Mouse (Mus musculus): ENCODE results near the gene Midn. TPM values are rescaled to one million over a fixed set of nuclear protein-coding genes. Genes with fewer than 3 reads are reported as not detected.

Gene Midn
- polyA plus RNA-seq, 1 experiment from 2014 or later: 78.2 TPM

DNA sequence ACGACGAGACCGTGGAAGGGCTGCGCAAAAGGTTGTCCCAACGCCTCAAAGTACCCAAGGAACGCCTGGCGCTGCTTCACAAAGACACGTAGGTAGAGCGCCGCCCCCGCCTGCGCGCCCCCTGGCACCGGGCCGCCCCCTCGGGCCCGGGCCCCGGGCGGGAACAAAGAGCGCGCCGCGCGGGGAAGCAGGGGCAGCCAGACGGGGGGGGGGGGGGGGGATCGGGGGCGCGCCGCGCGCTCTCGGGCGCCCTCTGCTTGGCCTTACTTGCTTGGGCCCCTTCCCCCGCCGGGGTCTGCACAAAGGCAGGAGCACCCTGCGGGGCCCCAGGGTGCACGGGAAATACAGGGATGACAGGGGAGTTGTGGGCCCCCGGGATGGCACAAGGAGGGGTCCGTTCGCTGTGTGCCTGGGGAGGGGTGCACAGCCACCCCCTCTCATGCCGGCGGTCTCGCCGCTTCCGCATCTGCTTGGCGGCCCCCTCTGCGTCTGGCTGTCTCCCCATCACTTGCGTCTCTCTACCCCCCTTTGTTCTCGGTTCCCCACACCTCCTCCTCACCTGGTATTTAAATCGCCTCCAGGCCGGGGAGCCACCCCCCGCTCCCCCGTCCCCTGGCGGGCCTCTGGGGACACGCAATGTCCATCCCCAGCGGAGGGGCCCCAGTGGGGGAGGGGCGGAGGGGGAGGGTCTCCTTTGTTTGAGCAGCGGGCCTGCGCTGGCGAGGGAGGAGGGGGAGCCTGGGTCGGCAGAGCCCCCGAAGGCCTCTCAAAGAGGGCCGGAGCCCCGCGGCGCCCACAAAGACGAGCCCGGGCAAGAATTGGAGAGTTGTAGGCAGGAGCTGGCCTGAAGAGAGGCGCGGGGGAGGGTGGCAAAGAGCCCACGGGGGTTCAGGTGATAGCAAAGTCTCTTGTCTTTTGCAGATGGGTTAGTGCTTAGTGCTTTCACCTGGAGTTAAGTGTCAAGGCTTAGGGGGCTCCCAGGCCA is 2.4 kb downstream of the Midn start:
- H3K4me1 ChIP-seq (ENCODE audit: control insufficient read depth, insufficient read depth, low read length): peaks cover 45% of the 10 kb centered on the region
- H3K9ac ChIP-seq (ENCODE audit: low read length): peak overlapping the region; percentile 100
- H3K27ac ChIP-seq (ENCODE audit: low read depth, low read length): peak overlapping the region; percentile 98
- no peak; the same call in 1 of the 2 replicates for ATAC-seq (ENCODE audit: insufficient read depth, low FRiP score, low TSS enrichment)
- under 1% methylated on average over 51 of the region's 71 CpGs for WGBS
- peak overlapping the region; percentile 98 for H3K4me2 ChIP-seq (ENCODE audit: low read depth)
- H3K9me3 ChIP-seq (ENCODE audit: control insufficient read depth, low read length): no peaks in the 10 kb centered on the region
- H3K36me3 ChIP-seq (ENCODE audit: control insufficient read depth, insufficient read depth, low read length): peaks cover 41% of the 10 kb centered on the region
- no peaks in the 10 kb centered on the region for H3K27me3 ChIP-seq (ENCODE audit: control insufficient read depth, insufficient read depth, low read length)
- peak overlapping the region; percentile 100 for H3K4me3 ChIP-seq (ENCODE audit: low read depth, low read length)
- DNase-seq (ENCODE audit: low spot score): peak; percentile 90

DNA sequence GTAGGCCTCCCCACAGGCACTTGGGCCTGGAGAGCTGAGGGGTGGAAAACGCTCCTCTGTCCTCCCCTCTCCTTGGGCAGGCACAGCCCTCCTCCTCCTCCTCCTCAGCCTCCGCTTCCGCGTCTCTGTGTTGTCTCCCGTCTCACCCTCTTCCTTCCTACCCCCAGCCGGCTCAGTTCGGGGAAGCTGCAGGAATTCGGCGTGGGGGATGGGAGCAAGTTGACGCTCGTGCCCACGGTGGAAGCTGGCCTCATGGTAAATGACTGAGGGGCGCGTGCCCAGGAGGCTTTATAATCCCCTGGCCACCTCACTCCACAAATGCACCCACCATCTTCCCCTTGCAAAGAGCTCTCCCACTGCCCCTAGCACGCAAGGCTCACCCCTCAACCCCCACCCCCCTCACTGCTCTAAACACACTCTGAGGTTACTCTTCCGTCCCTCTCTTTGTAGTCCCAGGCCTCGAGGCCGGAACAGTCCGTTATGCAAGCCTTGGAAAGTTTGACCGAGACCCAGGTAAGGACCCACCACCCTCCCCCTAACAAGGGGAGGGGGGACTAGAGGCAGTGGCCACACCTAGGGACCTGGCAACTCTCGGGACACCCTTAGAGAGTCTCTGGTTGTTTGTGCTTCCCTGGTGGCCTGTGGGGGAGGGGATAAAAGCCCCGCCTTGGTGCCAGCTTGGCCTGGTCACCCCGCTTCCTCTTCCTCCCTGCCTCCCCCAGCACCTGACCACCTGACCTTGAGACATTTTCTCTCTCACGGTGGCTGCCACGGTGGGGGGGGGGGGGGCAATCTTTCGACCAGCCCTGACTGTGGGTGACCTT is 3.4 kb downstream of the Midn start:
- no peaks in the 10 kb centered on the region for H3K9me3 ChIP-seq (ENCODE audit: control insufficient read depth, low read length)
- H3K27ac ChIP-seq (ENCODE audit: low read depth, low read length): peak overlapping the region; percentile 98
- peaks cover 44% of the 10 kb centered on the region for H3K36me3 ChIP-seq (ENCODE audit: control insufficient read depth, insufficient read depth, low read length)
- peaks cover 40% of the 10 kb centered on the region for H3K4me1 ChIP-seq (ENCODE audit: control insufficient read depth, insufficient read depth, low read length)
- peak overlapping the region; percentile 100 for H3K4me3 ChIP-seq (ENCODE audit: low read depth, low read length)
- no peak for ATAC-seq (ENCODE audit: insufficient read depth, low FRiP score, low TSS enrichment)
- DNase-seq (ENCODE audit: low spot score): peak; percentile 63
- WGBS: 0% methylated on average over 22 of the region's 26 CpGs
- peak overlapping the region; percentile 100 for H3K9ac ChIP-seq (ENCODE audit: low read length)
- peak overlapping the region; percentile 98 for H3K4me2 ChIP-seq (ENCODE audit: low read depth)
- H3K27me3 ChIP-seq (ENCODE audit: control insufficient read depth, insufficient read depth, low read length): no peaks in the 10 kb centered on the region

DNA sequence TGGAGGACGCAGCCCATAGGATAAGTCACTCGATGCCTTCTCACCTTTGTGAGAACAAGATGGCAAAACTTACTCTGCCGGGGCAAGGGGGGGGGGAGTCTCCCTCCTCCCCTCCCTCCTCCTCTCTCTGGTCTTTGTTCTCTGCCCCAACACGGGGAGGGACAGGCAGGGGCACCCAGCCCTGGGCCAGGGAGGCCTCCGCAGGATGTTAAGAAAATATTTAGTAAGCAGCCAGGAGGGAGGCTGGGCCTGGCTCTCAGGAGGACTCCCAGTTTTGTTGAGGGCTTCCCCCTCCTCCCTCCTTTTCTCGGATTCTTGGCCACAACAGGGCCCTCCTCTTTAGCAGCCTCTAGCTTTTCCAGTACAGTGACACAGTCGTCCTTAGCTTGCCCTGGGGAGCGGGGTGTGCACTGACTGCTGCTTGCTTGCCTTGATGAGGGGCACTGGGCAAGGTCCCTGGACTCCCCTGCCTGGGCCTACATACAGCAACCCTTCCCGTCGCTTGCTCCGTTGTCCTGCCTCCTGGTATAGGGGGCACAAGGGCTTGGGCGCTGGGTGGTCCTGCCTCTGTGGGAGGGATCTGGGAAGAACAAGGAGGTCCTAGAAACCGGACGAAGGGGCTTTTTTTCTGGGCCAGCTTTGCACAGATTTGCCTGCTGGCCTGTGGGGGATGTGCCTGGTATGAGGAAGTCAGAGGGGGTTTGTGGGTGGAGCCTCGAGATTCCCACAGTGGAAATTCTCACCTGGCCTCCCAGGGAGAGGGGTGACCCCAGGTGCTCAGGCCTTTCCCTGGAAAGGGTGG is 4.2 kb downstream of the Midn start:
- H3K36me3 ChIP-seq (ENCODE audit: control insufficient read depth, insufficient read depth, low read length): peaks cover 52% of the 10 kb centered on the region
- H3K9ac ChIP-seq (ENCODE audit: low read length): peak overlapping the region; percentile 100
- peak; percentile 55 for DNase-seq (ENCODE audit: low spot score)
- no peaks in the 10 kb centered on the region for H3K9me3 ChIP-seq (ENCODE audit: control insufficient read depth, low read length)
- peak overlapping the region; percentile 98 for H3K4me2 ChIP-seq (ENCODE audit: low read depth)
- H3K4me1 ChIP-seq (ENCODE audit: control insufficient read depth, insufficient read depth, low read length): peaks cover 44% of the 10 kb centered on the region
- 9% methylated on average over 15 of the region's 15 CpGs for WGBS
- ATAC-seq (ENCODE audit: insufficient read depth, low FRiP score, low TSS enrichment): no peak
- H3K27ac ChIP-seq (ENCODE audit: low read depth, low read length): peak overlapping the region; percentile 98
- no peaks in the 10 kb centered on the region for H3K27me3 ChIP-seq (ENCODE audit: control insufficient read depth, insufficient read depth, low read length)
- H3K4me3 ChIP-seq (ENCODE audit: low read depth, low read length): peak overlapping the region; percentile 100

DNA sequence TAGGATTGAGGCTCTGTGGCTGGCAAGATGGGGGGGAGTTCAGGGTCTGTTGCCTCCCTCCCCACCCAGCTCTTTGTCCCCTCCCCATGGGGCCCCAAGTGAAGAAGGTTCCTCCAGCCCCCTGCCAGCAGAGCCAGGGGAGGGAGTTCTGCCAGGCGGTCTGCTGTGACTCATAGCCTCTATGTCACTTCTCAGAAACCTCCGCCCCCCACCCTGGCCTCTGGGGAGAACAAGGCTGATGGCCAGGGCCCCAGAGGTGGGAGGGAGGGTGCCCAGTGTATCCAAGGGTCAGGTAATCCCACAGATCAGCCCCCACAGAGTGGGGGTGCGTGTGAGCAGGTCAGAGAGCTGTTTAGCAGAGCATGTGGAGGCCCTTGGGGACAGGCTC is 4.8 kb downstream of the Midn start:
- H3K9ac ChIP-seq (ENCODE audit: low read length): peak overlapping the region; percentile 100
- peak overlapping the region; percentile 98 for H3K27ac ChIP-seq (ENCODE audit: low read depth, low read length)
- H3K4me1 ChIP-seq (ENCODE audit: control insufficient read depth, insufficient read depth, low read length): peaks cover 46% of the 10 kb centered on the region
- no peaks in the 10 kb centered on the region for H3K27me3 ChIP-seq (ENCODE audit: control insufficient read depth, insufficient read depth, low read length)
- ATAC-seq (ENCODE audit: insufficient read depth, low FRiP score, low TSS enrichment) (no peak), DNase-seq (ENCODE audit: low spot score) (no peak)
- peak overlapping the region; percentile 100 for H3K4me3 ChIP-seq (ENCODE audit: low read depth, low read length)
- 61% methylated on average over 3 of the region's 3 CpGs for WGBS
- peak overlapping the region; percentile 98 for H3K4me2 ChIP-seq (ENCODE audit: low read depth)
- no peaks in the 10 kb centered on the region for H3K9me3 ChIP-seq (ENCODE audit: control insufficient read depth, low read length)
- H3K36me3 ChIP-seq (ENCODE audit: control insufficient read depth, insufficient read depth, low read length): peaks cover 55% of the 10 kb centered on the region

DNA sequence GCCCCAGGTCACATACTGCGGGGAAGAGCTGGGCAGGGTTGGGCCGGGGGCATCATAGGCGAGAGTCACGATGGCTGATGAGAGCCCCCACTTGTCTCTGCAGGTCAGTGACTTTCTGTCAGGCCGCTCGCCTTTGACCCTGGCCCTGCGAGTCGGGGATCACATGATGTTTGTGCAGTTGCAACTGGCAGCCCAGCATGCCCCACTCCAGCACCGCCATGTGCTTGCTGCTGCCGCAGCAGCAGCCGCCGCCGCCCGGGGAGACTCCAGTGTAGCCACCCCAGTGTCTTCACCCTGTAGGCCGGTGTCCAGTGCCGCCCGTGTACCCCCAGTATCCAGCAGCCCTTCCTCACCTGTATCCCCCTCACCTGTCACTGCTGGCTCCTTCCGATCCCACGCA is 5.6 kb downstream of the Midn start:
- H3K9me3 ChIP-seq (ENCODE audit: control insufficient read depth, low read length): no peaks in the 10 kb centered on the region
- H3K27ac ChIP-seq (ENCODE audit: low read depth, low read length): no peak overlapping the region
- H3K4me3 ChIP-seq (ENCODE audit: low read depth, low read length): peak overlapping the region; percentile 100; the same call in 1 of the 2 replicates
- no peak for DNase-seq (ENCODE audit: low spot score)
- no peak for ATAC-seq (ENCODE audit: insufficient read depth, low FRiP score, low TSS enrichment)
- 87% methylated on average over 19 of the region's 19 CpGs for WGBS
- peaks cover 51% of the 10 kb centered on the region for H3K4me1 ChIP-seq (ENCODE audit: control insufficient read depth, insufficient read depth, low read length)
- H3K36me3 ChIP-seq (ENCODE audit: control insufficient read depth, insufficient read depth, low read length): peaks cover 55% of the 10 kb centered on the region
- peak overlapping the region; percentile 18; the same call in 1 of the 2 replicates for H3K9ac ChIP-seq (ENCODE audit: low read length)
- no peak overlapping the region for H3K4me2 ChIP-seq (ENCODE audit: low read depth)
- H3K27me3 ChIP-seq (ENCODE audit: control insufficient read depth, insufficient read depth, low read length): no peaks in the 10 kb centered on the region

DNA sequence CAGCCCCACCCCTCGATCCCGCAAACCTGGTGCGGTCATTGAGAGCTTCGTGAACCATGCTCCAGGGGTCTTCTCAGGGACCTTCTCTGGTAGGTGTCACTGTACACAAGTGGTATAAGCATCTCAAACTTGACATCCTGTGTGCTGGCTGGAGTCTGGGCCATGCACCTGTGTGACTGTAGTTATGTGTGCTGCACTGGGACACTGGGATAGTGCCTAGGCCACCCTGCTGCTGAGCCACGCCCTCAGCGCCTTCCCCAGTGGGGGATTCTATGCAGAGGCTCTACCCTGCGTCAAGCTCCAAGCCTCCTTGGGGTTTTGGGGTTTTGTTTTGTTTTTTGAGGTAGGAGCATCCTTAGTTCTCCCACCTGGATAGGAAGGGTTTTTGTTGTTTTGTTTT is 6.3 kb downstream of the Midn start:
- no peak for ATAC-seq (ENCODE audit: insufficient read depth, low FRiP score, low TSS enrichment)
- Histone ChIP-seq H3K4me2 (ENCODE audit: low read depth) (no peak overlapping the region), H3K9me3 (ENCODE audit: control insufficient read depth, low read length) (no peaks in the 10 kb centered on the region), H3K9ac (ENCODE audit: low read length) (no peak overlapping the region; the same call in 1 of the 2 replicates), H3K27me3 (ENCODE audit: control insufficient read depth, insufficient read depth, low read length) (no peaks in the 10 kb centered on the region), H3K36me3 (ENCODE audit: control insufficient read depth, insufficient read depth, low read length) (peaks cover 55% of the 10 kb centered on the region), H3K27ac (ENCODE audit: low read depth, low read length) (0 out of 2 replicates have a peak overlapping the region, but pooled peaks have one; percentile 20), H3K4me1 (ENCODE audit: control insufficient read depth, insufficient read depth, low read length) (peaks cover 57% of the 10 kb centered on the region), H3K4me3 (ENCODE audit: low read depth, low read length) (no peak overlapping the region; the same call in 1 of the 2 replicates)
- DNase-seq (ENCODE audit: low spot score): no peak
- 85% methylated on average over 7 of the region's 7 CpGs for WGBS

DNA sequence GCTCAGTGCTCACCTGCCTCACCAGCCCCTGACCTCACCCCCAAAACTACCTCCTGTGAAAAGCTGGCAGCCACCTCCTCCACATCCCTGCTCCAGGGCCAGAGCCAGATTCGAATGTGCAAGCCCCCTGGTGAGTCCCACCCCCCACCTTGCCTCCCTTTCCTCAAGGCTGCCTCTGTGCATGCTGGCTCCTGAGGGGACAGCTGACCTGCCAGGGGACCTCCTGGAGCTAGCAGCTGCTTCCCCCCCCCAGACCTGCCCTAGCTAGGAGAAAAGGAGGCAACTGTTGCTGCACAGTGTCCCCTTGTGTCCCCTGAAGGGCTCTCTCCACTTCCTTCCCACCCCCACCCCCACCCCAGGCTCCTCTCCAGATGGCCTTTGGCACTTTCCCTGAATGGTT is 7.2 kb downstream of the Midn start:
- Histone ChIP-seq H3K27ac (ENCODE audit: low read depth, low read length) (no peak overlapping the region), H3K27me3 (ENCODE audit: control insufficient read depth, insufficient read depth, low read length) (no peaks in the 10 kb centered on the region), H3K36me3 (ENCODE audit: control insufficient read depth, insufficient read depth, low read length) (peaks cover 55% of the 10 kb centered on the region), H3K9me3 (ENCODE audit: control insufficient read depth, low read length) (no peaks in the 10 kb centered on the region), H3K4me2 (ENCODE audit: low read depth) (no peak overlapping the region), H3K4me3 (ENCODE audit: low read depth, low read length) (no peak overlapping the region), H3K9ac (ENCODE audit: low read length) (no peak overlapping the region), H3K4me1 (ENCODE audit: control insufficient read depth, insufficient read depth, low read length) (peaks cover 57% of the 10 kb centered on the region)
- ATAC-seq (ENCODE audit: insufficient read depth, low FRiP score, low TSS enrichment) (no peak), DNase-seq (ENCODE audit: low spot score) (no peak)
- 74% methylated on average over 1 of the region's 1 CpGs for WGBS

Data from neural tube, embryonic 11.5 days (tissue).